Mouse (Mus musculus) liver, postnatal 0 days (tissue): ENCODE measurements around the gene Tulp3. TPM values are rescaled to one million over a fixed set of nuclear protein-coding genes. Genes with fewer than 3 reads are reported as not detected.

ENCODE experiments used
- ATAC-seq: fragments of 200-750 bp; cut with Nextera tagmentation; 2 replicates; pipeline ENCODE4 v1.8.0; 2017; ENCODE audit warnings: mild to moderate bottlenecking, moderate library complexity
- DNase-seq: peaks from one replicate; pipeline ENCODE4 v3.0.0-alpha.2; 2016
- H3K27ac ChIP-seq: fragments of 300-500 bp; sonication (generic); 2 replicates; pipeline ENCODE4 v1.5.1; 2014; ENCODE audit warnings: antibody characterized with exemption, moderate library complexity, mild to moderate bottlenecking, low read depth
- H3K27me3 ChIP-seq: fragments of 300-500 bp; sonication (generic); 2 replicates; pipeline ENCODE4 v1.6.1; 2014; ENCODE audit warnings: low read length, control low read depth, mixed read lengths; ENCODE audit not compliant: insufficient read depth
- H3K36me3 ChIP-seq: fragments of 300-500 bp; sonication (generic); replicated peaks from 2 replicates; pipeline ENCODE4 v1.6.1; 2014; ENCODE audit warnings: mild to moderate bottlenecking, control low read depth, low read length, moderate library complexity, mixed read lengths; ENCODE audit not compliant: insufficient read depth
- H3K4me1 ChIP-seq: fragments of 300-500 bp; sonication (generic); 2 replicates; pipeline ENCODE4 v1.6.1; 2014; ENCODE audit warnings: antibody characterized with exemption, mild to moderate bottlenecking, control low read depth; ENCODE audit not compliant: insufficient read depth
- H3K4me2 ChIP-seq: fragments of 300-500 bp; sonication (generic); 2 replicates; pipeline ENCODE4 v1.6.1; 2014; ENCODE audit warnings: low read depth, mild to moderate bottlenecking, low read length, moderate library complexity, mixed read lengths
- H3K4me3 ChIP-seq: fragments of 300-500 bp; sonication (generic); 2 replicates; pipeline ENCODE4 v1.5.1; 2014; ENCODE audit warnings: low read depth, low read length
- H3K9ac ChIP-seq: fragments of 300-500 bp; sonication (generic); replicated peaks from 2 replicates; pipeline ENCODE4 v1.6.1; 2014; ENCODE audit warnings: mild to moderate bottlenecking, moderate library complexity
- H3K9me3 ChIP-seq: fragments of 300-500 bp; sonication (generic); 2 replicates; pipeline ENCODE4 v1.6.1; 2016; ENCODE audit warnings: mild to moderate bottlenecking, control low read depth, low read length, mixed read lengths
- CTCF ChIP-seq: sonication (generic); IDR thresholded peaks from 2 replicates; pipeline ENCODE4 v1.5.1; 2016; ENCODE audit warnings: antibody characterized with exemption, low read depth
- EP300 ChIP-seq: IDR thresholded peaks from 2 replicates; pipeline ENCODE4 v1.6.1; 2016; ENCODE audit warnings: antibody characterized with exemption, low read depth, mild to moderate bottlenecking
- WGBS: fragments of 180-500 bp; shearing (Covaris S2); extraction: QIAGEN DNeasy Blood & Tissue Kit; methylation state at CpG from one replicate; pipeline ENCODE4 v1.1.7; 2014; ENCODE audit not compliant: insufficient replicate concordance; 5-methylcytosine and 5-hydroxymethylcytosine counted together
- polyA plus RNA-seq: library from polyadenylated mRNA; unstranded; fragments of >200 nt; fragmentation: Nextera tagmentation; extraction: Ambion mirVana; gene quantifications from 2 replicates; pipeline ENCODE4 v1.2.1, GENCODE M21; 2015

Gene Tulp3
- polyA plus RNA-seq, 1 experiment from 2014 or later: 1.2 TPM

GRCm38 (mm10) chr6:128376371-128377085 lies 20.9 kb upstream of the Tulp3 start:
- Histone ChIP-seq H3K27me3 (no peaks in the 10 kb centered on the region), H3K9ac (no peak overlapping the region), H3K36me3 (peaks cover 27% of the 10 kb centered on the region), H3K9me3 (no peaks in the 10 kb centered on the region), H3K27ac (no peak overlapping the region), H3K4me2 (no peak overlapping the region), H3K4me1 (no peaks in the 10 kb centered on the region), H3K4me3 (no peak overlapping the region)
- TF ChIP-seq EP300 (no peak), CTCF (no peak)
- 84% methylated on average over 17 of the region's 17 CpGs for WGBS
- ATAC-seq (no peak), DNase-seq (no peak)

- WGBS: 75% methylated on average over 6 of the region's 6 CpGs
- DNase-seq (no peak), ATAC-seq (no peak)
- no peak within 1 kb of the TSS for H3K9ac ChIP-seq
- no peak within 1 kb of the TSS for H3K4me2 ChIP-seq
- peaks cover 41% of the 10 kb centered on the region for H3K36me3 ChIP-seq
- H3K9me3 ChIP-seq: no peaks in the 10 kb centered on the region
- TF ChIP-seq EP300 (no peak), CTCF (no peak)
- 0 out of 2 replicates have a peak, but pooled peaks cover under 1% of the 10 kb centered on the region for H3K4me1 ChIP-seq
- no peaks in the 10 kb centered on the region for H3K27me3 ChIP-seq
- no peak within 1 kb of the TSS for H3K4me3 ChIP-seq
- no peak within 1 kb of the TSS for H3K27ac ChIP-seq
Measured at GRCm38 (mm10) chr6:128375192-128375591, 19.5 kb upstream of the Tulp3 start, which contains the start of the genes Tex52 and Gm44596. TSS of gene Tex52 (plus strand) at chr6:128375456. TSS of gene Gm44596 (plus strand) at chr6:128375503.

- Histone ChIP-seq H3K27me3 (no peaks in the 10 kb centered on the region), H3K36me3 (peaks cover 74% of the 10 kb centered on the region), H3K9ac (no peak overlapping the region), H3K4me3 (no peak overlapping the region), H3K9me3 (no peaks in the 10 kb centered on the region), H3K4me1 (0 out of 2 replicates have a peak, but pooled peaks cover 4% of the 10 kb centered on the region), H3K4me2 (no peak overlapping the region), H3K27ac (no peak overlapping the region)
- peak; percentile 45 for DNase-seq
- WGBS: 68% methylated on average over 5 of the region's 5 CpGs
- ATAC-seq: peak; percentile 88
- TF ChIP-seq CTCF: peak; percentile 47; the same call in 1 of the 2 replicates
- no peak for TF ChIP-seq EP300
Measured at GRCm38 (mm10) chr6:128370040-128370439, 14.4 kb upstream of the Tulp3 start.

- Histone ChIP-seq H3K27me3 (no peaks in the 10 kb centered on the region), H3K36me3 (peaks cover 46% of the 10 kb centered on the region)
Measured at GRCm38 (mm10) chr6:128366466-128366865, 10.8 kb upstream of the Tulp3 start.

GRCm38 (mm10) chr6:128364721-128365120 lies 9.1 kb upstream of the Tulp3 start:
- 0 out of 2 replicates have a peak overlapping the region, but pooled peaks have one; percentile 11 for H3K9ac ChIP-seq
- H3K4me2 ChIP-seq: no peak overlapping the region
- no peak overlapping the region for H3K4me3 ChIP-seq
- H3K36me3 ChIP-seq: peaks cover 31% of the 10 kb centered on the region
- no peaks in the 10 kb centered on the region for H3K9me3 ChIP-seq
- 80% methylated on average over 6 of the region's 6 CpGs for WGBS
- H3K4me1 ChIP-seq: peaks cover 19% of the 10 kb centered on the region
- ATAC-seq (no peak), DNase-seq (no peak)
- H3K27me3 ChIP-seq: no peaks in the 10 kb centered on the region
- H3K27ac ChIP-seq: no peak overlapping the region
- no peak for TF ChIP-seq EP300
- no peak for TF ChIP-seq CTCF

More at GRCm38 (mm10) chr6:128366466-128366865, 10.8 kb upstream of the Tulp3 start:
- peaks cover 14% of the 10 kb centered on the region for H3K4me1 ChIP-seq
- 80% methylated on average over 5 of the region's 5 CpGs for WGBS
- TF ChIP-seq EP300: no peak
- TF ChIP-seq CTCF: no peak
- H3K4me3 ChIP-seq: no peak overlapping the region
- H3K4me2 ChIP-seq: no peak overlapping the region
- ATAC-seq (no peak), DNase-seq (no peak)
- no peak overlapping the region for H3K27ac ChIP-seq
- H3K9ac ChIP-seq: no peak overlapping the region
- no peaks in the 10 kb centered on the region for H3K9me3 ChIP-seq

- DNase-seq (no peak), ATAC-seq (peak; percentile 32)
- Histone ChIP-seq H3K4me3 (peak overlapping the region; percentile 96), H3K4me1 (peaks cover 19% of the 10 kb centered on the region), H3K27ac (peak overlapping the region; percentile 94), H3K9ac (peak overlapping the region; percentile 97), H3K4me2 (peak overlapping the region; percentile 97), H3K9me3 (no peaks in the 10 kb centered on the region), H3K36me3 (peaks cover 26% of the 10 kb centered on the region), H3K27me3 (no peaks in the 10 kb centered on the region)
- 5% methylated on average over 40 of the region's 46 CpGs for WGBS
- TF ChIP-seq EP300 (no peak), CTCF (no peak)
Measured at GRCm38 (mm10) chr6:128363007-128363825, 7.6 kb upstream of the Tulp3 start.
